Mouse (Mus musculus) G1E-ER4 (cell line): ENCODE results near the gene Acnat2. TPM values are rescaled to one million over a fixed set of nuclear protein-coding genes. Genes with fewer than 3 reads are reported as not detected.
"Not testable (repeated sequence)": the region's sequence is repeated elsewhere in the genome, so short reads cannot be mapped to it uniquely, and the experiment has no call there.

Experiments used
- GATA1 ChIP-seq: IDR thresholded peaks from one replicate; pipeline ENCODE4 v1.8.0; 2012; ENCODE audit warnings: low read length, inconsistent platforms
- polyA plus RNA-seq: library from polyadenylated mRNA; stranded (reverse); fragments of >175 nt; gene quantifications from 2 replicates; pipeline ENCODE4 v1.2.3, GENCODE M21; 2012

Gene Acnat2
- not detected in 2 replicates for polyA plus RNA-seq

GRCm38 (mm10) chr4:49407957-49408356 lies at the start of gene Acnat2:
TSS of gene Acnat2 (minus strand) at chr4:49408151.
- TF ChIP-seq GATA1, result not testable (repeated sequence)

- TF ChIP-seq GATA1, result no peak
Measured at GRCm38 (mm10) chr4:49456171-49456570, 48.2 kb upstream of the Acnat2 start.

GRCm38 (mm10) chr4:49451848-49452551 lies 44.0 kb upstream of the Acnat2 start:
- TF ChIP-seq GATA1, result no peak

- TF ChIP-seq GATA1, result no peak
Measured at GRCm38 (mm10) chr4:49386873-49387272, 21.1 kb downstream of the Acnat2 start.

- no peak for TF ChIP-seq GATA1
Measured at GRCm38 (mm10) chr4:49357097-49357496, 50.9 kb downstream of the Acnat2 start.

- TF ChIP-seq GATA1, result no peak
Measured at GRCm38 (mm10) chr4:49350470-49350869, 57.5 kb downstream of the Acnat2 start.

GRCm38 (mm10) chr4:49348677-49349076 lies 59.3 kb downstream of the Acnat2 start:
- no peak for TF ChIP-seq GATA1

Other genes starting within 250 kb of the Acnat2 start
- not detected in 2 replicates for gene Acnat1, start 65.8 kb upstream of the Acnat2 start, polyA plus RNA-seq
- not detected in 2 replicates for gene Baat, start 98.4 kb upstream of the Acnat2 start, polyA plus RNA-seq
- gene Mrpl50, start 112.9 kb upstream of the Acnat2 start, polyA plus RNA-seq, result 1.9 and 3.2 TPM in 2 replicates
- gene Zfp189, start 113.0 kb upstream of the Acnat2 start, polyA plus RNA-seq, result 0.59 and 0.84 TPM in 2 replicates
- not detected in 2 replicates for gene Aldob, start 141.4 kb upstream of the Acnat2 start, polyA plus RNA-seq
- 43.4 and 43.6 TPM in 2 replicates for gene Tmem246, start 189.7 kb upstream of the Acnat2 start, polyA plus RNA-seq
- gene Rnf20, start 223.9 kb upstream of the Acnat2 start, polyA plus RNA-seq, result 39.6 and 41.3 TPM in 2 replicates